Mouse (Mus musculus) ES-E14 (cell line): ENCODE data around the gene Hps3. TPM values are rescaled to one million over a fixed set of nuclear protein-coding genes. Genes with fewer than 3 reads are reported as not detected.

Source experiments
- DNase-seq: peaks from one replicate; pipeline ENCODE4 v3.0.0-alpha.2; 2013; ENCODE audit warnings: low read depth, low spot score
- H3K27ac ChIP-seq: 2 replicates; pipeline ENCODE4 v1.5.1; 2012; ENCODE audit warnings: low read depth, mild to moderate bottlenecking, low read length, moderate library complexity, mixed read lengths; ENCODE audit not compliant: poor library complexity, insufficient read depth, severe bottlenecking
- H3K36me3 ChIP-seq: 2 replicates; pipeline ENCODE4 v1.6.1; 2012; ENCODE audit warnings: mild to moderate bottlenecking, low read length, moderate library complexity, mixed read lengths; ENCODE audit not compliant: control insufficient read depth, poor library complexity, insufficient read depth, severe bottlenecking
- H3K4me1 ChIP-seq, 2 experiments: fragments of 150-350 bp in 1 of 2; sonication (generic) in 1 of 2; 2 replicates each; pipeline ENCODE4 v1.6.1; 2012; ENCODE audit warnings: low read length in 2 of 2, mild to moderate bottlenecking in 1 of 2, mixed read lengths in 1 of 2; ENCODE audit not compliant: control insufficient read depth in 2 of 2, insufficient read depth in 2 of 2, poor library complexity in 1 of 2
- H3K4me3 ChIP-seq, 2 experiments: fragments of 150-350 bp in 1 of 2; sonication (generic) in 1 of 2; 2 replicates each; pipeline ENCODE4 v1.5.1; 2012; ENCODE audit warnings: low read length in 2 of 2, low read depth in 1 of 2, mild to moderate bottlenecking in 1 of 2, mixed read lengths in 1 of 2; ENCODE audit not compliant: insufficient read depth in 1 of 2, poor library complexity in 1 of 2, severe bottlenecking in 1 of 2
- H3K9ac ChIP-seq: 2 replicates; pipeline ENCODE4 v1.6.1; 2012; ENCODE audit warnings: low read depth, mild to moderate bottlenecking, low read length, mixed read lengths; ENCODE audit not compliant: poor library complexity, insufficient read depth, severe bottlenecking
- H3K9me3 ChIP-seq: fragments of 150-350 bp; sonication (generic); 2 replicates; pipeline ENCODE4 v1.6.1; 2012; ENCODE audit warnings: low read depth, mild to moderate bottlenecking, low read length; ENCODE audit not compliant: control insufficient read depth, insufficient read depth
- CHD2 ChIP-seq: IDR thresholded peaks from 2 replicates; pipeline ENCODE4 v1.6.1; 2014; ENCODE audit warnings: mild to moderate bottlenecking, low read depth, low read length, inconsistent platforms
- HCFC1 ChIP-seq: IDR thresholded peaks from 2 replicates; pipeline ENCODE4 v1.6.1; 2012; ENCODE audit warnings: low read length, inconsistent platforms, borderline replicate concordance; ENCODE audit not compliant: insufficient read depth
- MAFK ChIP-seq: IDR thresholded peaks from 2 replicates; pipeline ENCODE4 v1.6.1; 2014; ENCODE audit warnings: mild to moderate bottlenecking, low read depth, low read length, inconsistent platforms; ENCODE audit not compliant: insufficient read depth
- ZC3H11A ChIP-seq: IDR thresholded peaks from 2 replicates; pipeline ENCODE4 v1.6.1; 2012; ENCODE audit warnings: low read depth, mild to moderate bottlenecking, inconsistent platforms, low read length, borderline replicate concordance
- ZNF384 ChIP-seq: IDR thresholded peaks from 2 replicates; pipeline ENCODE4 v1.6.1; 2012; ENCODE audit warnings: low read depth, low read length, inconsistent platforms
- in situ Hi-C, 2 experiments: fragments of 600-800 bp; cut with MboI; formaldehyde crosslinking; loops; one replicate each; pipeline ENCODE4 v1.15.1; 2025; ENCODE audit warnings: low sequenced_read_pairs in 2 of 2, inconsistent platforms in 1 of 2; ENCODE audit not compliant: unreplicated experiment in 2 of 2
- total RNA-seq: library from RNA; depleted of rRNA; stranded (reverse); fragments of 300-350 nt; gene quantifications from 2 replicates; pipeline ENCODE4 v1.2.3, GENCODE M21; 2012

Gene Hps3
- total RNA-seq, 1 experiment = 8.9 TPM

- Histone ChIP-seq H3K4me1 (no peaks in the 10 kb centered on the region), H3K36me3 (no peaks in the 10 kb centered on the region), H3K4me3 (no peak overlapping the region), H3K9ac (no peak overlapping the region), H3K27ac (no peak overlapping the region), H3K9me3 (no peaks in the 10 kb centered on the region)
- in situ Hi-C loops = no loop called here
- no peak for TF ChIP-seq ZC3H11A
- no peak for TF ChIP-seq CHD2
- no peak for TF ChIP-seq ZNF384
- no peak for TF ChIP-seq MAFK
- no peak for TF ChIP-seq HCFC1
- DNase-seq = no peak
These were observed 73.8 kb downstream of the Hps3 start for GRCm38 (mm10) chr3:19961341-19961740.

DNA sequence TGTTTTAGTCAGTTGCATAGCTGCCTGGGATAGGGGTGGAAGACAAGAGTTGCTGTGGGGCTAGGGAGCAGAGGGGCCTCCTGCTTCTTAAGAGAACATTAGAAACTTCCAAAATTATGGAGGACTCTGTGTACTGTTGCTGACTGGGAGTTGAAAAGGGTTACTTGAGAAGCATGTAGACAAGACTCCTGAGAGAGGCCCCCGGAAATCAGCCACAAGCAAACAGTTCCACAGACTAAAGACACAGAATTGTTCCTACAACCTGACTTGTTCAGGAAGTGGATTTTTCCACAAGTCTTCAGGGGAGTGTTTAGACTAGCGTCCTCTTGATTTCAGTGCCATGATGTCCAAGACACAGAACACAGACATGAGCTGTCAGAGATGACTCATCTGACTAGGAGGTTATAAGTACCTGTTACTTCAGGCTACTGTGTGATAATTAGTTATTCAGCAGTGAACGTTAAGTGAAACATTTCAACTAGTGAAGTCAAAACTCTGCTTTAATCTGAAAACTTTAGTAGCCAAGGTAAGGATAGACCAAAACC is 74.5 kb downstream of the Hps3 start:
- no peaks in the 10 kb centered on the region for H3K9me3 ChIP-seq
- TF ChIP-seq MAFK = no peak
- TF ChIP-seq CHD2 = no peak
- no peak for TF ChIP-seq ZNF384
- no peak for TF ChIP-seq HCFC1
- no peak for TF ChIP-seq ZC3H11A
- in situ Hi-C loops = no loop called here
- no peaks in the 10 kb centered on the region for H3K36me3 ChIP-seq
- H3K27ac ChIP-seq = no peak overlapping the region
- DNase-seq = no peak
- no peaks in the 10 kb centered on the region for H3K4me1 ChIP-seq
- H3K4me3 ChIP-seq = no peak overlapping the region
- H3K9ac ChIP-seq = no peak overlapping the region

GRCm38 (mm10) chr3:19958983-19959382 is 76.1 kb downstream of the Hps3 start:
- no peaks in the 10 kb centered on the region for H3K4me1 ChIP-seq
- no peak overlapping the region for H3K4me3 ChIP-seq

GRCm38 (mm10) chr3:19958031-19958430 is 77.1 kb downstream of the Hps3 start:
- no peak for TF ChIP-seq CHD2
- TF ChIP-seq MAFK = no peak
- TF ChIP-seq HCFC1 = no peak
- TF ChIP-seq ZNF384 = no peak
- Histone ChIP-seq H3K9me3 (no peaks in the 10 kb centered on the region), H3K4me3 (no peak overlapping the region), H3K27ac (no peak overlapping the region), H3K4me1 (no peaks in the 10 kb centered on the region), H3K36me3 (no peaks in the 10 kb centered on the region), H3K9ac (no peak overlapping the region)
- DNase-seq = no peak
- in situ Hi-C loops = no loop called here

More at GRCm38 (mm10) chr3:19958983-19959382, 76.1 kb downstream of the Hps3 start:
- DNase-seq = no peak
- Histone ChIP-seq H3K27ac (no peak overlapping the region), H3K9ac (no peak overlapping the region), H3K36me3 (no peaks in the 10 kb centered on the region), H3K9me3 (no peaks in the 10 kb centered on the region)
- in situ Hi-C loops = no loop called here
- TF ChIP-seq ZC3H11A (no peak), ZNF384 (no peak), CHD2 (no peak), HCFC1 (no peak), MAFK (no peak)

DNA sequence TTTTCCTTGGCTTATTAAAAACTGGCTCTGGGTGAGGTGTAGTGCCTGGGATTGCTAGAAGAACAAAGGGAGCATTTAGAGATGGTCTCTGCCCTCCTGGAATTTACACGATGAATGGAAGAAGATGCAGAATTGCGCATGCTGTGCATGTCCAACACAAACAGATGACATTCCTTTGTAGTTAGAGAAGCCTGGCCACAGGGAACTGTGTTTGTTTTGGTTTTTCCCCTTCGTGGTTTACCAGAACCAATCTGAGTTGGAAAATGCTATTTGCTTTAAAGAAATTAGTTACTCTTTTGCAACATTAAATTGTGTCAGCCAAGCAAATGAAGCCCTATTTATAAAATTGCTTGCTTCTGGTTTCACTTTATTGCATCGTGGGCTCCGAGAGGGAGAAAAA is 78.2 kb downstream of the Hps3 start, which contains the start of gene Cp:
Cp (plus strand) TSS at position 170 of the 400 bp plus-strand sequence.
- in situ Hi-C loops = no loop called here
- Histone ChIP-seq H3K27ac (no peak within 1 kb of the TSS), H3K9me3 (no peaks in the 10 kb centered on the region), H3K4me3 (no peak within 1 kb of the TSS), H3K9ac (no peak within 1 kb of the TSS), H3K36me3 (no peaks in the 10 kb centered on the region), H3K4me1 (no peaks in the 10 kb centered on the region)
- TF ChIP-seq ZNF384 (no peak), MAFK (no peak), HCFC1 (no peak), ZC3H11A (no peak)
- no peak for DNase-seq
